Mouse (Mus musculus) heart, embryonic 14.5 days (tissue): ENCODE results near the gene Dpm2. TPM values are rescaled to one million over a fixed set of nuclear protein-coding genes. Genes with fewer than 3 reads are reported as not detected.

Source experiments
- ATAC-seq: fragments of 200-750 bp; cut with Nextera tagmentation; 2 replicates; pipeline ENCODE4 v1.8.0; 2017; ENCODE audit warnings: low read depth, moderate TSS enrichment; ENCODE audit not compliant: insufficient number of reproducible peaks, insufficient read depth, low FRiP score
- H3K27ac ChIP-seq, 2 experiments: fragments of 200-500 bp in 1 of 2; fragments of 300-500 bp in 1 of 2; sonication (generic) in 1 of 2; replicated peaks in 1 of 2; 2 replicates each; pipeline ENCODE4 v1.5.1; 2012 to 2014; ENCODE audit warnings: low read depth in 2 of 2, low read length in 2 of 2, control low read depth in 1 of 2, mild to moderate bottlenecking in 1 of 2, mixed read lengths in 1 of 2; ENCODE audit not compliant: control insufficient read depth in 1 of 2, insufficient read depth in 1 of 2
- H3K27me3 ChIP-seq: fragments of 300-500 bp; sonication (generic); 2 replicates; pipeline ENCODE4 v1.6.1; 2014; ENCODE audit warnings: mild to moderate bottlenecking, low read length, control low read depth; ENCODE audit not compliant: control insufficient read depth, insufficient read depth
- H3K36me3 ChIP-seq: fragments of 300-500 bp; sonication (generic); 2 replicates; pipeline ENCODE4 v1.6.1; 2014; ENCODE audit warnings: mild to moderate bottlenecking, control low read depth, low read length, mixed read lengths; ENCODE audit not compliant: control insufficient read depth, insufficient read depth
- H3K4me1 ChIP-seq, 2 experiments: fragments of 200-500 bp in 1 of 2; fragments of 300-500 bp in 1 of 2; sonication (generic) in 1 of 2; 2 replicates each; pipeline ENCODE4 v1.6.1; 2012 to 2014; ENCODE audit warnings: low read length in 2 of 2, control low read depth in 1 of 2, mixed read lengths in 1 of 2; ENCODE audit not compliant: control insufficient read depth in 2 of 2, insufficient read depth in 2 of 2
- H3K4me2 ChIP-seq: fragments of 300-500 bp; sonication (generic); 2 replicates; pipeline ENCODE4 v1.6.1; 2014; ENCODE audit warnings: mild to moderate bottlenecking, low read length
- H3K4me3 ChIP-seq, 2 experiments: fragments of 200-500 bp in 1 of 2; fragments of 300-500 bp in 1 of 2; sonication (generic) in 1 of 2; 2 replicates each; pipeline ENCODE4 v1.5.1; 2012 to 2014; ENCODE audit warnings: low read length in 2 of 2, mild to moderate bottlenecking in 2 of 2, control low read depth in 1 of 2, low read depth in 1 of 2, moderate library complexity in 1 of 2; ENCODE audit not compliant: control insufficient read depth in 1 of 2, insufficient read depth in 1 of 2
- H3K9ac ChIP-seq: fragments of 300-500 bp; sonication (generic); 2 replicates; pipeline ENCODE4 v1.6.1; 2014; ENCODE audit warnings: mild to moderate bottlenecking, low read length
- H3K9me3 ChIP-seq: fragments of 300-500 bp; sonication (generic); 2 replicates; pipeline ENCODE4 v1.6.1; 2016; ENCODE audit warnings: low read length, control low read depth; ENCODE audit not compliant: control insufficient read depth
- WGBS: fragments of 180-500 bp; shearing (Covaris S2); extraction: QIAGEN DNeasy Blood & Tissue Kit; methylation state at CpG from one replicate; pipeline ENCODE4 v1.1.7; 2014; 5-methylcytosine and 5-hydroxymethylcytosine counted together
- polyA plus RNA-seq: library from polyadenylated mRNA; unstranded; fragments of >200 nt; fragmentation: Nextera tagmentation; extraction: Ambion mirVana; gene quantifications from 2 replicates; pipeline ENCODE4 v1.2.1, GENCODE M21; 2014

Dpm2 gene
- polyA plus RNA-seq, 1 experiment from 2014 or later, result 85.0 TPM

- Histone ChIP-seq H3K27me3 (no peaks in the 10 kb centered on the region), H3K36me3 (no peaks in the 10 kb centered on the region), H3K4me1 (peaks cover 37 to 54% of the 10 kb centered on the region in 2 experiments), H3K9me3 (no peaks in the 10 kb centered on the region), H3K27ac (peak overlapping the region; percentile 84 to 88; a peak in 3 of 4 replicates), H3K4me3 (peak overlapping the region; percentile 62 to 80; a peak in 2 of 4 replicates), H3K9ac (peak overlapping the region; percentile 87), H3K4me2 (peak overlapping the region; percentile 80)
- 73% methylated on average over 5 of the region's 5 CpGs for WGBS
- ATAC-seq, result no peak
Observed at GRCm38 (mm10) chr2:32537941-32538340, 32.7 kb upstream of the Dpm2 start.

- peaks cover 39 to 59% of the 10 kb centered on the region in 2 experiments for H3K4me1 ChIP-seq
- no peak overlapping the region for H3K27ac ChIP-seq
- H3K9ac ChIP-seq, result peak overlapping the region; percentile 87; the same call in 1 of the 2 replicates
- H3K4me3 ChIP-seq, result no peak overlapping the region
- H3K4me2 ChIP-seq, result 0 out of 2 replicates have a peak overlapping the region, but pooled peaks have one; percentile 80
- H3K9me3 ChIP-seq, result no peaks in the 10 kb centered on the region
- no peak for ATAC-seq
- 67% methylated on average over 4 of the region's 4 CpGs for WGBS
- H3K36me3 ChIP-seq, result no peaks in the 10 kb centered on the region
- H3K27me3 ChIP-seq, result no peaks in the 10 kb centered on the region
Observed at GRCm38 (mm10) chr2:32538461-32538860, 32.2 kb upstream of the Dpm2 start.

- H3K4me3 ChIP-seq, result no peak overlapping the region
- ATAC-seq, result no peak
- peaks cover 39 to 54% of the 10 kb centered on the region in 2 experiments for H3K4me1 ChIP-seq
- no peaks in the 10 kb centered on the region for H3K36me3 ChIP-seq
- H3K9ac ChIP-seq, result no peak overlapping the region; the same call in 1 of the 2 replicates
- H3K4me2 ChIP-seq, result no peak overlapping the region
- no peaks in the 10 kb centered on the region for H3K27me3 ChIP-seq
- no peak overlapping the region for H3K27ac ChIP-seq
- WGBS, result 71% methylated on average over 14 of the region's 14 CpGs
- no peaks in the 10 kb centered on the region for H3K9me3 ChIP-seq
Observed at GRCm38 (mm10) chr2:32539452-32539981, 31.1 kb upstream of the Dpm2 start.

DNA sequence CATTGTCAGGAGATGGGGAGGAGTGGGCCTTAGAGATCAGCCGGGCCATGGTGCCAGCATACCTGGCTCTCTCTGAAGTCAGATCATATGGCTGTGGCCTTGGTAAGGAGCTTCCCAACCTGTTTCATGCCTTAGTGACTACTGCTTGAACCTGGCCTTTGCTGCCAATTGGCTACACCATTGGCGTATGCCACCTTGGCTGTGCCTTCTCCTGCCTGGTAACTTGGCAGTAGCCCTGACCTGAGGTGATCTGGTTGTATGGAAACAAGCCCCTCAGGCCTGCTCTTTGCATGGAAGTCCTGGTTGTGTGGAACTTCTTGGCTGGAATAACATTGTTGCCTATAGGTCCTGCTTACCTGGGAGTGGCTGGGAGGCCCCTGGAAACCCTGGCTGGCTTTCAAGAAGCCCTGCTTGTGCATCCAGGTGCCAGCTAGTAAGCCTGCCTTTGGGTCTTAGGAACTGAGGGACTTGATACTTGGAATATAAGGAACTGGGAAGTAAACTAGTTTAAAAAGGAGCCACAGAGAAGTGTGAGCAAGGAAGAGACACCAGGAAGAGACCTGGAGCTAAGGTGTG lies 29.2 kb upstream of the Dpm2 start:
- no peaks in the 10 kb centered on the region for H3K27me3 ChIP-seq
- no peak overlapping the region for H3K4me2 ChIP-seq
- H3K4me3 ChIP-seq, result no peak overlapping the region
- no peak overlapping the region; the same call in 1 of the 2 replicates for H3K9ac ChIP-seq
- H3K4me1 ChIP-seq, result peaks cover 33 to 48% of the 10 kb centered on the region in 2 experiments
- no peaks in the 10 kb centered on the region for H3K36me3 ChIP-seq
- 100% methylated on average over 2 of the region's 2 CpGs for WGBS
- no peak overlapping the region for H3K27ac ChIP-seq
- no peaks in the 10 kb centered on the region for H3K9me3 ChIP-seq
- ATAC-seq, result no peak

GRCm38 (mm10) chr2:32541986-32542573 lies 28.6 kb upstream of the Dpm2 start:
- no peak overlapping the region for H3K4me2 ChIP-seq
- no peak overlapping the region for H3K27ac ChIP-seq
- no peaks in the 10 kb centered on the region for H3K36me3 ChIP-seq
- no peaks in the 10 kb centered on the region for H3K9me3 ChIP-seq
- WGBS, result 89% methylated on average over 4 of the region's 4 CpGs
- H3K9ac ChIP-seq, result no peak overlapping the region
- no peak overlapping the region for H3K4me3 ChIP-seq
- H3K4me1 ChIP-seq, result peaks cover 27 to 43% of the 10 kb centered on the region in 2 experiments
- H3K27me3 ChIP-seq, result no peaks in the 10 kb centered on the region
- no peak for ATAC-seq

- Histone ChIP-seq H3K9me3 (no peaks in the 10 kb centered on the region), H3K4me2 (no peak overlapping the region), H3K4me1 (peaks cover 25 to 42% of the 10 kb centered on the region in 2 experiments), H3K4me3 (no peak overlapping the region), H3K27me3 (no peaks in the 10 kb centered on the region), H3K36me3 (no peaks in the 10 kb centered on the region), H3K9ac (no peak overlapping the region), H3K27ac (no peak overlapping the region)
- 25% methylated on average over 3 of the region's 3 CpGs for WGBS
- no peak for ATAC-seq
Observed at GRCm38 (mm10) chr2:32543031-32543449, 27.6 kb upstream of the Dpm2 start.

- Histone ChIP-seq H3K27ac (no peak overlapping the region), H3K27me3 (no peaks in the 10 kb centered on the region), H3K4me3 (no peak overlapping the region), H3K9ac (no peak overlapping the region), H3K9me3 (no peaks in the 10 kb centered on the region), H3K36me3 (no peaks in the 10 kb centered on the region), H3K4me1 (peaks cover 19 to 36% of the 10 kb centered on the region in 2 experiments), H3K4me2 (no peak overlapping the region)
- no peak for ATAC-seq
- 89% methylated on average over 1 of the region's 1 CpGs for WGBS
Observed at GRCm38 (mm10) chr2:32546951-32547350, 23.7 kb upstream of the Dpm2 start.
